Mouse (Mus musculus) megakaryocyte, embryonic 14.5 days (primary cell): ENCODE data around the gene Tmprss3.

ENCODE experiments used
- FLI1 ChIP-seq: IDR thresholded peaks from 2 replicates; pipeline ENCODE4 v1.6.1; 2012; ENCODE audit warnings: low read length, inconsistent platforms, mixed read lengths
- GATA1 ChIP-seq: IDR thresholded peaks from 3 replicates; pipeline ENCODE4 v1.6.1; 2012; ENCODE audit warnings: mixed read lengths, low read length, inconsistent platforms, borderline replicate concordance

DNA sequence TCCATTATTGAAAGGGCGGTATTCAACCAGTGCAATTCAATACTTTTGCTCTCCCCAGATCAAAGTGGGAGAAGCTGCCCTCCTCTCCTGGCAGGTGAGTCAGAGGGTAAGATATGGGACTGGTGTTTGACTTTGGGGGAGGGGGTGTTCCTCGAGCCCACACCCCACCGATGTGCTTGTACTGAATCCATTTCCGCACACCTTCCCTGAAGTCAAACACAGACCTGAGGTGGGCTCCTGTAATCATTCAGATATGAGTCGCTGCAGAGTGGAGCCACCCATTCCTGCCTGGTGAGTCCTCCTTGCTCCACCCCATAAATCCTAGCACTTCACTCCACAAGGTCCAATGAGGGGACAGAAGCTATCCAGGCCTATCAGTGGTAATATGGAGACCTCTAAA, 29.0 kb downstream of the Tmprss3 start:
- TF ChIP-seq GATA1 (no peak), FLI1 (no peak)
